Mouse (Mus musculus): ENCODE results near the gene Mybpc3. TPM values are rescaled to one million over a fixed set of nuclear protein-coding genes. Genes with fewer than 3 reads are reported as not detected.
"Not testable (repeated sequence)": the region's sequence is repeated elsewhere in the genome, so short reads cannot be mapped to it uniquely, and the experiment has no call there.

Mybpc3 gene
- polyA plus RNA-seq, 1 experiment from 2014 or later = 0.40 TPM

DNA sequence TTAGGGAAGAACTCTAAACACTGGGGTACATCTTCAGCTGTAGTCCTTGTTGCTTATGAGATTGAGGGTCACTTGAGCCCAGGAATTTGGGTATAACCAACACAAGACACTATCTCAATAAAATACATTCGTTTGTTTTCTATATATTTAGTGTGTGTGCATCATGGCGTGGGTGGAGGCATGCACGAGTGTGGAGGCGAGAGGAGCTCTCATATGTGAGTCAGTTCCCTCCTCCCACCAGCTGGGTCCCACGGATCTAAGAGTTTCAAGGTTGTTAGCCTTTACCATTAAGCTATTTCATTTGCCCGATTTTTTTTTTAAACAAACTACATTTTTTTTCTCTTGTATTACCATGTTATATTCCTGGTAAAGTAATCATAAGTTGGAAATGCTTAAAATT lies 27.1 kb upstream of the Mybpc3 start:
- Histone ChIP-seq H3K4me2 (replicated peaks) (no peak overlapping the region), H3K4me3 (replicated peaks) (no peak overlapping the region), H3K9me3 (replicated peaks) (no peaks in the 10 kb centered on the region), H3K27ac (replicated peaks) (no peak overlapping the region), H3K27me3 (no peaks in the 10 kb centered on the region), H3K9ac (no peak overlapping the region), H3K36me3 (no peaks in the 10 kb centered on the region), H3K4me1 (no peaks in the 10 kb centered on the region)
- 74% methylated on average over 6 of the region's 6 CpGs for WGBS
- ATAC-seq (ENCODE audit: insufficient number of reproducible peaks, low FRiP score, low TSS enrichment, low read depth) = no peak

DNA sequence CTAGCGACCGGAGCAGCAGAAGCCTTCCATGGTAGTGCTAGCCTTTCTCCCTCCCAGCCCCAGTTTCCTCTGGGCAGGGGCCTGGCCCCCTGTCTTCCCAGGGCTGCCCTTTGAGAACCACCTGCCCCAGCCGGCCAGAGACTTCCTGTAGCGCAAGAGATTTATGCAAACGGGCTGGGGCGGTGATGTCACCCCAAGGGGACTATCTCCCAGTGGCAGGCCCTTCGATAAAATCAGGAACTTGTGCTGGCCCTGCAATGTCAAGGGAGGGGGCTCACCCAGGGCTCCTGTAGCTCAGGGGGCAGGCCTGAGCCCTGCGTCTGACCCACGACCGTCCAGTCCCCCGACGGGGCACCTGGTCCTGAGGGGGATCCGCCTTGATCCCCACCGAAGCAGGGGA lies 21.4 kb upstream of the Mybpc3 start:
- no peak for ATAC-seq (ENCODE audit: insufficient number of reproducible peaks, low FRiP score, low TSS enrichment, low read depth)
- 64% methylated on average over 14 of the region's 14 CpGs for WGBS
- H3K4me3 ChIP-seq (replicated peaks) = no peak overlapping the region; the same call in 1 of the 2 replicates
- no peak overlapping the region for H3K9ac ChIP-seq
- H3K27me3 ChIP-seq = no peaks in the 10 kb centered on the region
- H3K4me1 ChIP-seq = no peaks in the 10 kb centered on the region
- no peaks in the 10 kb centered on the region for H3K9me3 ChIP-seq (replicated peaks)
- H3K4me2 ChIP-seq (replicated peaks) = no peak overlapping the region
- no peak overlapping the region for H3K27ac ChIP-seq (replicated peaks)
- no peaks in the 10 kb centered on the region for H3K36me3 ChIP-seq

DNA sequence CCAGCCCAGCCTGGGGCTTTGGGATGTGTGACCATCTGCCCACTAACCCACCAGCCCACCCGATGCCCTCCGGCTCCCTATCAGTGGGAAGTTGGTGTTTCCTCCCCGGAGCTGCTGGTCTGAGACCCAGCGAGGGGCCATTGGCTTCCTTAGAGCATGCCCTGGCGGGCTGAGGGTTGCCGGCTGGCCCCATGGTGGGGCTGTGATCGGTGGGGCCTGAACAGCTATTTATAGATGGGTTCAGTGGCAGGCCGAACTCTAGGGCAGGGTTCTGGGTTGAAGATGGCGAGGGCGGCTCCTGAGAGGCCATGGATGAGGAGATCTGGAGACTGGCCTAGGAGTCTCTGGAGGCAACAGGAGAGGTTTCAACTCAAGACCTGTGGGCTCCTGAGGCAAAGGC lies 20.9 kb upstream of the Mybpc3 start:
- H3K9me3 ChIP-seq (replicated peaks) = no peaks in the 10 kb centered on the region
- H3K27me3 ChIP-seq = no peaks in the 10 kb centered on the region
- H3K4me2 ChIP-seq (replicated peaks) = no peak overlapping the region
- H3K4me1 ChIP-seq = no peaks in the 10 kb centered on the region
- no peak overlapping the region for H3K27ac ChIP-seq (replicated peaks)
- WGBS = 86% methylated on average over 10 of the region's 10 CpGs
- no peak overlapping the region for H3K9ac ChIP-seq
- no peaks in the 10 kb centered on the region for H3K36me3 ChIP-seq
- no peak for ATAC-seq (ENCODE audit: insufficient number of reproducible peaks, low FRiP score, low TSS enrichment, low read depth)
- H3K4me3 ChIP-seq (replicated peaks) = no peak overlapping the region; the same call in 1 of the 2 replicates

DNA sequence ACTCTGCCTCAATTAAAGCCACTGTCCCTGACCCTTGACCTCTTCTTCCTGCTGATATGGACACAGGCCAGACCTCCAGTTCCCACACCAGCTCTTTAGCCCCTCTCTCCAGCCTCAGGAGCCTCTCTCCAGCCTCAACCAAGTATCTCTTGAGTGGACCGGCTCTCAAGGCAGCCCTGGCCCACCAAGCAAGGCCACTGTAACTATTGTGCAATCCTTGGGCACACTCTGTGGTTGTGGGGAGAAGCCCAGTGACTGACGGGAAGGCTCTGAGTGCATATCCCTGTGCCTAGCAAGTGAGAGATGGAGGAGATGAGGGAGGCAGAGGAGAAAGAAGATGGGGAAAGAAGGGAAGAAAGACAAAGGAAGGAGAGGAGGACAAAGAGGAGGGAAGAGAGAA lies 19.8 kb upstream of the Mybpc3 start:
- Histone ChIP-seq H3K27ac (replicated peaks) (no peak overlapping the region), H3K27me3 (no peaks in the 10 kb centered on the region), H3K9ac (no peak overlapping the region), H3K4me3 (replicated peaks) (no peak overlapping the region), H3K4me2 (replicated peaks) (no peak overlapping the region), H3K36me3 (no peaks in the 10 kb centered on the region), H3K9me3 (replicated peaks) (no peaks in the 10 kb centered on the region), H3K4me1 (no peaks in the 10 kb centered on the region)
- ATAC-seq (ENCODE audit: insufficient number of reproducible peaks, low FRiP score, low TSS enrichment, low read depth) = no peak
- WGBS = 83% methylated on average over 2 of the region's 2 CpGs

DNA sequence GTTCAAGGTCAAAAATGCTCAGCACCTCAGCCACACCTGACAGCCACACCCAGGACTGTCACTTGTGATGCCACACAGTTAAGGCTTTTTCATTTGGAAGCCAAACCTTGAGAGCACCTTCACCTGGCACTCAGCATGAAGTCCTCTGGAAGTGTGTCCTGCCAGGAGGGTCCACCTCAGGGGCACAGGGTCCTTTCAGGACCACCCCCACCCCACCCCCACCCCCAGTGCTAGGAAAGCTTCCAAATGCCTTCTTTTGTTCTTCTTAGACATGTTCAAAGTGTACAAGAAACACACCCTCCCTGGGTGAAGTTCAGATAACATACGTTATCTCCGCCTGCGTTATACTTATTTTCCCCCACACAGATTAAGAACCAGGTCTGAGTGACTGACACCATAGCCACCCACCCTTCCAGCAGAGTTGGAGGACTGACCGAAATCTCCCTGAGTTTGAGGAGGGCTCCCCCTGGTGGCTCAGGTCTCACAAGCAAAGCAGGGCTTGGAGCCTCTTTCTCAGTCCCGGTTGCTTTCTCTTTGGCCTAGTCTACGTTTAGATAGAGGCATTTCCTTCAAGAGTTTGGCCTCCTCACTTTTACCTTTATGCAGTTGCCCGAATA lies 16.7 kb upstream of the Mybpc3 start:
- H3K27ac ChIP-seq (replicated peaks) = no peak overlapping the region
- 10% methylated on average over 7 of the region's 7 CpGs for WGBS
- H3K9ac ChIP-seq = no peak overlapping the region
- H3K4me3 ChIP-seq (replicated peaks) = no peak overlapping the region
- H3K9me3 ChIP-seq (replicated peaks) = no peaks in the 10 kb centered on the region
- peak; percentile 81; the same call in 1 of the 2 replicates for ATAC-seq (ENCODE audit: insufficient number of reproducible peaks, low FRiP score, low TSS enrichment, low read depth)
- H3K27me3 ChIP-seq = no peaks in the 10 kb centered on the region
- H3K4me2 ChIP-seq (replicated peaks) = no peak overlapping the region
- no peaks in the 10 kb centered on the region for H3K36me3 ChIP-seq
- no peaks in the 10 kb centered on the region for H3K4me1 ChIP-seq

DNA sequence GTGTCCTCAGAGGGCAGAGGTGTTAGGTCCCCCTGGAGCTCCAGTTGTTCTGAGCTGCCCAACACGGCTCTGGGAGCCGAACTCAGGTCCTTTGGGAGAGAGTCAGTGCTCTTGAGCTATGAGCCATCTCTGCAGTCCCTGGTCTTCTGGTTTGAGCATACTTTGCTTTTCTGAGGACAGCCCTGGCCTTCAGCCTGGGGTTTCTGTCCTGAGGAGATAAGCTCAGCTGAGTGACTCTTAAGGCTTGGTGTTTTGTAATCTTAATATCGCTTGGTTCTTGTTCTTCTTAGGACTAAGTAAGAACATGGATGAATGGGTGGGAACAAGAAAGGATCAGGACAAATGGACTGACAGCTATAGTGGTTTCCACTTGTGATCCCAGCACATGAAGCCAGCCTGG lies 9.8 kb upstream of the Mybpc3 start:
- H3K4me2 ChIP-seq (replicated peaks) = no peak overlapping the region
- 0 out of 2 replicates have a peak, but pooled peaks cover 3% of the 10 kb centered on the region for H3K4me1 ChIP-seq
- H3K27ac ChIP-seq (replicated peaks) = no peak overlapping the region
- H3K9ac ChIP-seq = no peak overlapping the region
- WGBS = 84% methylated on average over 3 of the region's 3 CpGs
- H3K36me3 ChIP-seq = no peaks in the 10 kb centered on the region
- ATAC-seq (ENCODE audit: insufficient number of reproducible peaks, low FRiP score, low TSS enrichment, low read depth) = no peak
- no peak overlapping the region for H3K4me3 ChIP-seq (replicated peaks)
- H3K27me3 ChIP-seq = no peaks in the 10 kb centered on the region
- H3K9me3 ChIP-seq (replicated peaks) = no peaks in the 10 kb centered on the region

DNA sequence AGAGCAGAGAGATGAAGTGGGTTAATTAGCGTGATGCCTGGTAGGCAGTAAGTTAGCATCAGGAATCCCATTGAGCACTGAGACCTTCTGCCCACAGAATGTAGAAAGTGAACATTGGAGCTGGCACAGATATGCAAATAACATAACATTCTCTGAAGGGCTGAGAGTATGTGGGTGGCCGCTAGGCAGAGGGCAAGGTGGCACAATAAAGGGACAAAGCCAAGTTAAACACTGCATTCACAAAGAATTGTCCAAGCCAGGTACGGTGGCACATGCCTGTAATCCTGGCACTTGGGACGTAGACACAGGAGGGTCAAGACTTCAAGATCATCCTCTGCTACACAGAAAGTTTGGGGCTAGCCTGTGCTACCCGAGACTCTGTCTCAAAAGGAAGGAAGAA lies 8.7 kb upstream of the Mybpc3 start:
- Histone ChIP-seq H3K27me3 (no peaks in the 10 kb centered on the region), H3K9ac (no peak overlapping the region), H3K27ac (replicated peaks) (no peak overlapping the region), H3K4me2 (replicated peaks) (no peak overlapping the region), H3K4me3 (replicated peaks) (no peak overlapping the region), H3K9me3 (replicated peaks) (no peaks in the 10 kb centered on the region), H3K4me1 (0 out of 2 replicates have a peak, but pooled peaks cover 3% of the 10 kb centered on the region), H3K36me3 (no peaks in the 10 kb centered on the region)
- WGBS = 79% methylated on average over 5 of the region's 5 CpGs
- no peak for ATAC-seq (ENCODE audit: insufficient number of reproducible peaks, low FRiP score, low TSS enrichment, low read depth)

DNA sequence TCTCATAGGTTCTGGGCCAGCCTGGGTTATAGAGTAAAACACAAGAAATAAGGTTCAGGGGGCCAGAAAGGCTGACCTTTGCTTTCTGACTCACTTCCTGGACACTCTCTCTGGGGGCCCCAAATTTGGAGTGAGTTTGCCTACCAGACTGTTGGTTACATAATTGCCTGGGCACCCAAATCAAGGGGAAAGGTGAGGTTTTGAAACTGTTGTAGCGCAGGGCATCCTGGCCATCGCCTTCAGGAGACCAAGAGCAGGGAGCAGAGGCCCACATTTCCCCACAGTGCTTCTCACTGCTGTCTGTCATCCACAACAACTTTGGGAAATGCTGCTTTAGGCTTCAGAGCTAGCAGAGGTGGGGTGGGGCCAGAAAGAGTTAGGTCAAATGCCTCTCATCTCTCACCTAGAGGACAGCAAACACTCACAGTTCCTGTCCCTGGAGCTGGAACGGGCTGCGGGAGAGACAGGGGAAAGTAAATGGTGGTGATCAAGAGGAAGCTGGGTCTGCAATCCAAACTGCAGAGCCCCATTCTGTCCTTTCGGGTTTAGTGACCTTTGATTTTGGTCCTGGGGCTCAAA lies 8.0 kb upstream of the Mybpc3 start:
- Histone ChIP-seq H3K27me3 (no peaks in the 10 kb centered on the region), H3K4me2 (replicated peaks) (no peak overlapping the region), H3K4me3 (replicated peaks) (no peak overlapping the region), H3K4me1 (peaks cover 4% of the 10 kb centered on the region; the same call in 1 of the 2 replicates), H3K9ac (no peak overlapping the region), H3K36me3 (no peaks in the 10 kb centered on the region), H3K27ac (replicated peaks) (no peak overlapping the region), H3K9me3 (replicated peaks) (no peaks in the 10 kb centered on the region)
- ATAC-seq (ENCODE audit: insufficient number of reproducible peaks, low FRiP score, low TSS enrichment, low read depth) = no peak
- WGBS = 84% methylated on average over 5 of the region's 5 CpGs

DNA sequence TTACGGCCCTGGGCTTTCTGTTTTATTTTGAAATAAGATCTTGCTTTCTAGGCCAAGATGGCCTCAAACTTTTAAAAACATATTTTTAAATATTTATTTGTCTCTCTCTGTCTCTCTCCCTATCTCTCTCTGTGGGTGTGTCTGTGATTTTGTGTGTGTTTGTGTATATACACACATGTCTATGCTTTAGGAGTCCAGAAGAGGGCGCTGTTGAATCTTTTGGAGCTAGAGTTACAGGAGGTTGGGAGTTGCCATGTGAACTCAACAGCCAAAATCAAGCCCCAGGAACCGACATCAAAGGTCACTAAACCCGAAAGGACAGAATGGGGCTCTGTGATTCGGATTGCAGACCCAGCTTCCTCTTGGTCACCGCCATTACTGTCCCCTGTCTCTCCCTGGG lies 7.5 kb upstream of the Mybpc3 start:
- H3K27ac ChIP-seq (replicated peaks) = no peak overlapping the region
- H3K4me1 ChIP-seq = peaks cover 9% of the 10 kb centered on the region
- H3K4me2 ChIP-seq (replicated peaks) = no peak overlapping the region
- no peak overlapping the region for H3K9ac ChIP-seq
- H3K9me3 ChIP-seq (replicated peaks) = no peaks in the 10 kb centered on the region
- 73% methylated on average over 6 of the region's 6 CpGs for WGBS
- H3K36me3 ChIP-seq = no peaks in the 10 kb centered on the region
- H3K27me3 ChIP-seq = no peaks in the 10 kb centered on the region
- ATAC-seq (ENCODE audit: insufficient number of reproducible peaks, low FRiP score, low TSS enrichment, low read depth) = no peak
- no peak overlapping the region for H3K4me3 ChIP-seq (replicated peaks)

DNA sequence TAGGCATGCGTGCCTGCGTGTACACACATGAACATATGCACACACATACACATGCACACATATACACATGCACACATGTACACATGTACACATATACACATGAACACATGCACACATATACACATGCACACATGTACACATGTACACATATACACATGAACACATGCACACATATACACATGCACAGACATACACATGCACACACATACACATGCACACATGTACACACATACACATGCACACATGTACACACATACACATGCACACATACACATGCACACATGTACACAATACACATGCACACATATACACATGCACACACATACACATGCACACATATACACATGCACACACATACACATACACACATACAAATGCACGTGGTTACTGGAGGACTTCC lies 6.1 kb upstream of the Mybpc3 start:
- H3K4me1 ChIP-seq = peaks cover 15% of the 10 kb centered on the region
- not testable (repeated sequence) for H3K4me2 ChIP-seq (replicated peaks)

DNA sequence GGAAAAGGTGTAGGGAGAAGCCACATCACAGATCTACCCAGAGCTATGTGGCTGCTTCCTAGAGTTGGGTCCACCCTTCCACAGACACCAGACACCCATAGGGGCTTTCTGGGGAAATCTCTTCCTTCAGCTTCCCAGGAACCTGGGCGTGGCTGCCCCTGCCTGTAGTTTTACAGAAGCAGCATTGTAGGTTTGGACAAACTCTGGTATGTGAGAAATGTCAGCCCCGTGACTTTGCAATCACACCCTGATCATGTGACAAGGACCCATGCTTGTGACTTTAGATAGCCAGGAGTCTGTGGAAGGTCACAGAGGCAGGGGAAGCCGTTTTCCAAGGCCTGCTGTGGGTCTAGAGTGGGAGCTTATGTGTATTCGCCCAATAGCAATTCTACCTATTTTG lies 5.5 kb upstream of the Mybpc3 start:
- Histone ChIP-seq H3K27ac (replicated peaks) (no peak overlapping the region), H3K9me3 (replicated peaks) (no peaks in the 10 kb centered on the region), H3K4me1 (peaks cover 15% of the 10 kb centered on the region), H3K27me3 (no peaks in the 10 kb centered on the region), H3K36me3 (no peaks in the 10 kb centered on the region), H3K4me3 (replicated peaks) (no peak overlapping the region), H3K4me2 (replicated peaks) (no peak overlapping the region), H3K9ac (no peak overlapping the region)
- 39% methylated on average over 4 of the region's 4 CpGs for WGBS
- ATAC-seq (ENCODE audit: insufficient number of reproducible peaks, low FRiP score, low TSS enrichment, low read depth) = no peak

More for the DNA sequence above, 6.1 kb upstream of the Mybpc3 start:
- ATAC-seq (ENCODE audit: insufficient number of reproducible peaks, low FRiP score, low TSS enrichment, low read depth); H3K9ac ChIP-seq; H3K27ac ChIP-seq (replicated peaks); H3K4me3 ChIP-seq (replicated peaks); H3K27me3 ChIP-seq; H3K36me3 ChIP-seq; H3K9me3 ChIP-seq (replicated peaks): not testable (repeated sequence)
- WGBS = 74% methylated on average over 3 of the region's 3 CpGs

DNA sequence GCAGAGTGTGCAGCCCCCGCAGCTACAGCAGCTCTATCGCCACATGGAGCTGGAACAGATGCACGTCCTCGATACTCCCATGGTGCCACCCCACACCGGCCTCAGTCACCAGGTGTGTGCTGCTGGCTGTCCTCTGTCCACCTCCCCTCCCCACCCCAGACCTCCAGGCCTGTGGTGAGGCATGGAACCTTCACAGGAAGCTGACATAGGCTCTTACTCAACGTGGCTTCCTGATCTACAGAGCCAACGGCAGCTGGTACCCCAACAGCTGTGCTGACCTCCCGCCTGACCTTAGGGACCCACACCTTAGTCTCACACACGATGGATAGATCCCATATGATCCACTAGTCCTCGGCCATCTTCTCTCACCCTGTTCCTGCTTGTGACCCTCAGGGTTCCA lies 4.6 kb upstream of the Mybpc3 start:
- H3K9me3 ChIP-seq (replicated peaks) = no peaks in the 10 kb centered on the region
- H3K27me3 ChIP-seq = no peaks in the 10 kb centered on the region
- no peaks in the 10 kb centered on the region for H3K36me3 ChIP-seq
- no peak overlapping the region for H3K27ac ChIP-seq (replicated peaks)
- no peak for ATAC-seq (ENCODE audit: insufficient number of reproducible peaks, low FRiP score, low TSS enrichment, low read depth)
- peaks cover 15% of the 10 kb centered on the region for H3K4me1 ChIP-seq
- no peak overlapping the region for H3K9ac ChIP-seq
- WGBS = 69% methylated on average over 10 of the region's 10 CpGs
- H3K4me2 ChIP-seq (replicated peaks) = no peak overlapping the region
- no peak overlapping the region for H3K4me3 ChIP-seq (replicated peaks)
